Mouse (Mus musculus) embryo, embryonic 9.5 days (tissue): ENCODE results near the gene Slc6a21.

Experiments used
- DNase-seq: peaks from one replicate; pipeline ENCODE4 v3.0.0-alpha.2; 2017; ENCODE audit errors: extremely low spot score

The Slc6a21 gene

GRCm38 (mm10) chr7:45277136-45277760 lies at the start of gene Slc6a21:
Slc6a21 (plus strand) TSS chr7:45277513.
- DNase-seq, result peak; percentile 75

GRCm38 (mm10) chr7:45228548-45228947 lies 48.8 kb upstream of the Slc6a21 start:
- DNase-seq, result no peak

GRCm38 (mm10) chr7:45229046-45229445 lies 48.3 kb upstream of the Slc6a21 start:
- no peak for DNase-seq

- DNase-seq, result no peak
Measured at GRCm38 (mm10) chr7:45229459-45230203, 47.7 kb upstream of the Slc6a21 start.

- DNase-seq, result no peak
Measured at GRCm38 (mm10) chr7:45231192-45231591, 46.1 kb upstream of the Slc6a21 start.

GRCm38 (mm10) chr7:45231941-45232340 lies 45.4 kb upstream of the Slc6a21 start:
- no peak for DNase-seq

- no peak for DNase-seq
Measured at GRCm38 (mm10) chr7:45232716-45233465, 44.4 kb upstream of the Slc6a21 start.

- no peak for DNase-seq
Measured at GRCm38 (mm10) chr7:45233580-45234332, 43.6 kb upstream of the Slc6a21 start.

GRCm38 (mm10) chr7:45234333-45234841 lies 42.9 kb upstream of the Slc6a21 start:
- peak; percentile 63 for DNase-seq

- peak; percentile 77 for DNase-seq
Measured at GRCm38 (mm10) chr7:45234922-45235571, 42.3 kb upstream of the Slc6a21 start.

GRCm38 (mm10) chr7:45235656-45236180 lies 41.6 kb upstream of the Slc6a21 start:
- DNase-seq, result no peak

GRCm38 (mm10) chr7:45237747-45238699 lies 39.3 kb upstream of the Slc6a21 start:
- no peak for DNase-seq

GRCm38 (mm10) chr7:45238723-45239496 lies 38.4 kb upstream of the Slc6a21 start, which contains the start of gene Cd37:
Cd37 (minus strand) TSS chr7:45239115.
- no peak for DNase-seq

GRCm38 (mm10) chr7:45240109-45240508 lies 37.2 kb upstream of the Slc6a21 start:
- DNase-seq, result no peak

- DNase-seq, result peak; percentile 70
Measured at GRCm38 (mm10) chr7:45240633-45241388, 36.5 kb upstream of the Slc6a21 start, which contains the start of gene Slc6a16. Slc6a16 (plus strand) TSS chr7:45241085.

GRCm38 (mm10) chr7:45241389-45241749 lies 35.9 kb upstream of the Slc6a21 start:
- no peak for DNase-seq

GRCm38 (mm10) chr7:45247666-45248065 lies 29.6 kb upstream of the Slc6a21 start:
- DNase-seq, result no peak

- DNase-seq, result no peak
Measured at GRCm38 (mm10) chr7:45253806-45254205, 23.5 kb upstream of the Slc6a21 start.
